Mouse (Mus musculus) limb, embryonic 11.5 days (tissue): Measurements from ENCODE around the gene Slc2a9. TPM values are rescaled to one million over a fixed set of nuclear protein-coding genes. Genes with fewer than 3 reads are reported as not detected.

Experiments
- ATAC-seq: fragments of 200-750 bp; cut with Nextera tagmentation; 2 replicates; pipeline ENCODE4 v1.8.0; 2017; ENCODE audit warnings: low read depth; ENCODE audit not compliant: insufficient number of reproducible peaks, low FRiP score, low TSS enrichment
- DNase-seq: peaks from one replicate; pipeline ENCODE4 v3.0.0-alpha.2; 2015; ENCODE audit warnings: low spot score
- H3K27ac ChIP-seq: fragments of 300-500 bp; sonication (generic); replicated peaks from 2 replicates; pipeline ENCODE4 v1.5.1; 2014; ENCODE audit warnings: low read depth, mild to moderate bottlenecking, low read length
- H3K27me3 ChIP-seq: fragments of 300-500 bp; sonication (generic); 2 replicates; pipeline ENCODE4 v1.6.1; 2014; ENCODE audit warnings: mild to moderate bottlenecking, low read length, mixed read lengths; ENCODE audit not compliant: control insufficient read depth, insufficient read depth
- H3K36me3 ChIP-seq: fragments of 300-500 bp; sonication (generic); 2 replicates; pipeline ENCODE4 v1.6.1; 2014; ENCODE audit warnings: mild to moderate bottlenecking, low read length, moderate library complexity, mixed read lengths; ENCODE audit not compliant: control insufficient read depth, insufficient read depth
- H3K4me1 ChIP-seq: fragments of 300-500 bp; sonication (generic); 2 replicates; pipeline ENCODE4 v1.6.1; 2014; ENCODE audit warnings: low read length, mixed read lengths; ENCODE audit not compliant: control insufficient read depth, insufficient read depth
- H3K4me2 ChIP-seq: fragments of 300-500 bp; sonication (generic); 2 replicates; pipeline ENCODE4 v1.6.1; 2014; ENCODE audit warnings: low read depth, mild to moderate bottlenecking, moderate library complexity; ENCODE audit not compliant: severe bottlenecking
- H3K4me3 ChIP-seq: fragments of 300-500 bp; sonication (generic); 2 replicates; pipeline ENCODE4 v1.5.1; 2014; ENCODE audit warnings: low read depth, low read length
- H3K9ac ChIP-seq: fragments of 300-500 bp; sonication (generic); 2 replicates; pipeline ENCODE4 v1.6.1; 2014; ENCODE audit warnings: mild to moderate bottlenecking, low read length
- H3K9me3 ChIP-seq: fragments of 300-500 bp; sonication (generic); 2 replicates; pipeline ENCODE4 v1.6.1; 2016; ENCODE audit warnings: low read length; ENCODE audit not compliant: control insufficient read depth
- WGBS: fragments of 180-500 bp; shearing (Covaris S2); extraction: QIAGEN DNeasy Blood & Tissue Kit; methylation state at CpG from one replicate; pipeline ENCODE4 v1.1.7; 2014; 5-methylcytosine and 5-hydroxymethylcytosine counted together
- polyA plus RNA-seq: library from polyadenylated mRNA; unstranded; fragments of >200 nt; fragmentation: Nextera tagmentation; extraction: Ambion mirVana; gene quantifications from 2 replicates; pipeline ENCODE4 v1.2.1, GENCODE M21; 2014

The Slc2a9 gene
- polyA plus RNA-seq, 1 experiment from 2014 or later, result 0.32 TPM

- WGBS, result 9% methylated on average over 18 of the region's 18 CpGs
- H3K9me3 ChIP-seq, result no peaks in the 10 kb centered on the region
- no peak overlapping the region for H3K27ac ChIP-seq
- no peak overlapping the region for H3K9ac ChIP-seq
- peaks cover 9% of the 10 kb centered on the region; the same call in 1 of the 2 replicates for H3K4me1 ChIP-seq
- H3K27me3 ChIP-seq, result no peaks in the 10 kb centered on the region
- peak overlapping the region; percentile 9; the same call in 1 of the 2 replicates for H3K4me3 ChIP-seq
- H3K4me2 ChIP-seq, result peak overlapping the region; percentile 51
- peak; percentile 60; the same call in 1 of the 2 replicates for ATAC-seq
- no peaks in the 10 kb centered on the region for H3K36me3 ChIP-seq
- peak; percentile 36 for DNase-seq
Observed at GRCm38 (mm10) chr5:38366650-38367470, 136.1 kb downstream of the Slc2a9 start.

DNA sequence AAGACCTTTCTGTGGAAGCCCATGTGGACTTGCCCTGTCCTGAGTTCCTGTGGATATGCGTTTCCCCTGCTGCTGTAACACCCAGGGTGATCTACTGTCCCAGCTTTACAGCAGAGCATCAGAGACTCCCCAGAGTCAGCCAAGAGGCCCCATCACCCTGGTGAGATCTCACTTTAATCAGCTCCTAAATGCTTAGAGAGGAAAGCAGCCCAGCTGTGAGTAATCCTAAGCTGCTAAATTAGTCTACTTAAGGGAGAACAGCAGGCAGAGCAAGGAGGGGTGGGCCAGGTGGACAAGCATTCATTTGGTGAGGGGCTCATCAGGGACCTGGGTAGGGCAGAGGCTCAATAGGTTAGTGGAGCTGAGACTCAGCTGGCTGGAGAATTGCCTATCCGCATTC, 137.4 kb downstream of the Slc2a9 start:
- H3K9ac ChIP-seq, result no peak overlapping the region
- no peaks in the 10 kb centered on the region for H3K9me3 ChIP-seq
- no peak overlapping the region for H3K27ac ChIP-seq
- H3K4me2 ChIP-seq, result no peak overlapping the region
- H3K4me3 ChIP-seq, result no peak overlapping the region
- 30% methylated on average over 2 of the region's 2 CpGs for WGBS
- H3K27me3 ChIP-seq, result no peaks in the 10 kb centered on the region
- DNase-seq (no peak), ATAC-seq (no peak)
- H3K36me3 ChIP-seq, result no peaks in the 10 kb centered on the region
- peaks cover 14% of the 10 kb centered on the region for H3K4me1 ChIP-seq

DNA sequence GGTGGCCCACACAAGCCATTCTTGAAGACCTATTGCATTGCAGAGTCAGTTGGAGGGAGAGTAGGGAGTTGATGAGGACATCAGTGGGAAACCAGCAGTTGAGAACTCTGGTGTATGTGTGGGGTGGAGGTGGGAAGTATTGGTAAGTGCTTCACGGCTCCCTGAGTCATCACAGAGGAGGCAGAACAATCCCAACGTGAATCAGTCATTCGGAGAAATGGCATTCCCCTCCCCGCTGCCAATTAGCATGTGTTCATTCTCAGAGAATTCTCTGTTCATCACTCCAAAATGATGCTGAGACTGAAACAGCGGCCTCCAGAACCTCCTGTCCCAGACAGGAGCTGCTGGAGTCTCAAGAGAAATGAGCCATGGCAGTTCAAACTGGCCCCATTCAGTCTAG, 138.5 kb downstream of the Slc2a9 start:
- Histone ChIP-seq H3K9me3 (no peaks in the 10 kb centered on the region), H3K27ac (no peak overlapping the region), H3K36me3 (no peaks in the 10 kb centered on the region), H3K4me2 (no peak overlapping the region), H3K27me3 (no peaks in the 10 kb centered on the region), H3K9ac (no peak overlapping the region), H3K4me3 (no peak overlapping the region), H3K4me1 (peaks cover 14% of the 10 kb centered on the region)
- DNase-seq (no peak), ATAC-seq (no peak)
- WGBS, result 81% methylated on average over 5 of the region's 5 CpGs

- ATAC-seq (no peak), DNase-seq (no peak)
- Histone ChIP-seq H3K36me3 (no peaks in the 10 kb centered on the region), H3K9ac (no peak overlapping the region), H3K9me3 (no peaks in the 10 kb centered on the region), H3K4me2 (no peak overlapping the region), H3K4me1 (peaks cover 5% of the 10 kb centered on the region; the same call in 1 of the 2 replicates), H3K27me3 (no peaks in the 10 kb centered on the region), H3K27ac (no peak overlapping the region), H3K4me3 (no peak overlapping the region)
- 80% methylated on average over 2 of the region's 2 CpGs for WGBS
Observed at GRCm38 (mm10) chr5:38359716-38360115, 143.2 kb downstream of the Slc2a9 start.

- Histone ChIP-seq H3K36me3 (no peaks in the 10 kb centered on the region), H3K4me3 (no peak overlapping the region), H3K9me3 (no peaks in the 10 kb centered on the region), H3K27ac (no peak overlapping the region), H3K4me1 (peaks cover 5% of the 10 kb centered on the region; the same call in 1 of the 2 replicates), H3K27me3 (no peaks in the 10 kb centered on the region), H3K4me2 (no peak overlapping the region), H3K9ac (no peak overlapping the region)
- ATAC-seq (no peak), DNase-seq (no peak)
- 84% methylated on average over 3 of the region's 3 CpGs for WGBS
Observed at GRCm38 (mm10) chr5:38356927-38357326, 146.0 kb downstream of the Slc2a9 start.

DNA sequence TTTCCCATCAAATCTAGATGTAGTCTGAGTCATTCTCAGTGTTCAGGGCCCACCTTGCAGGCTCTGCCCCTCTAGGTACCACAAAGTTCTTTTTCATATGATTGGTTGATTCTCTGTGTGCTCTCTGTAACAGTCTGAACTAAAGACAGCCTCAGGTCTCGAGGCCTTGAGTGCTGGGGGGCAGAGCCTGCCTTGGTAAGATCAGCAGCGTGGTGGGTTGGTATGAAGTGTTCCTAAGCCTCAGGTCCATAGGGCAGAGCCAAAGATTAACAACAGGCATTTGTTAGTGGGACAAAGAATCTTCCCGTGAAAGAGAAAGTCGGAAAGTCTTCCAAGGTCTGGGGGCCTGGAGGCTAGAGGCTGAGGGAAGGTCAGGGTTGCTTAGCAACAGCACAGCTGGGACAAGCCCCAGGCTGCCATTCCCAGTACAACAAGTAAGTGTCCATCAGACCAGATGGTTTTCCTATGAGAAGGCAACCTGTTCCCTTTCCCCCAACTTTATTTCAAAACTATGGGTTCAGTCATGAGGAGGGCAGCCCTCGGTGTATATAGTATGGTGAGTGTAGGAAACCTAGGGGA, 152.5 kb downstream of the Slc2a9 start:
- Histone ChIP-seq H3K9me3 (no peaks in the 10 kb centered on the region), H3K36me3 (no peaks in the 10 kb centered on the region), H3K4me2 (no peak overlapping the region), H3K4me1 (no peaks in the 10 kb centered on the region), H3K9ac (no peak overlapping the region), H3K27ac (no peak overlapping the region), H3K4me3 (no peak overlapping the region), H3K27me3 (no peaks in the 10 kb centered on the region)
- no peak for ATAC-seq
- DNase-seq, result no peak
- 54% methylated on average over 5 of the region's 5 CpGs for WGBS

GRCm38 (mm10) chr5:38346646-38347432, 156.1 kb downstream of the Slc2a9 start:
- WGBS, result 33% methylated on average over 10 of the region's 10 CpGs
- Histone ChIP-seq H3K4me1 (no peaks in the 10 kb centered on the region), H3K4me3 (no peak overlapping the region), H3K36me3 (no peaks in the 10 kb centered on the region), H3K9me3 (no peaks in the 10 kb centered on the region), H3K4me2 (no peak overlapping the region), H3K9ac (no peak overlapping the region), H3K27ac (no peak overlapping the region), H3K27me3 (no peaks in the 10 kb centered on the region)
- DNase-seq (peak; percentile 66), ATAC-seq (no peak)

DNA sequence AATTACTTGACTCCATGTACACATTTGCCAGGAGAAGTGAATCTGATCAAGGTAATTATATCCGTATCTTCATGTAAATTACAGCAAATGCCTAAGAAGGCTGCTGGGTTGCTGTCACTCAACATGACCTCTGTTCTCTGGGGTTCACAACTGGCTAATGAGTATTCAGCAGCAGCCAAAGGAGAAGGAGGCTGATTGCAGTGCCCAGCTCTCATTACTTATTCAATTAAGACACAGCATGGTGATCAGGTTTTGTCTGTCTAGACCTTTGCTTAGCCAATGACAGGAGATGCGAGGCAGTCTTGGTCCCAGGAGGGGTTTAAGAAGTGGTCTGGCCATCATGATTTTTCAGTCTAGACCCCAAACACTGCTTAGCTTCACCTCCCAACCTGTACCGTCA, 159.8 kb downstream of the Slc2a9 start:
- no peaks in the 10 kb centered on the region for H3K27me3 ChIP-seq
- H3K4me2 ChIP-seq, result no peak overlapping the region
- WGBS, result 76% methylated on average over 3 of the region's 3 CpGs
- H3K4me1 ChIP-seq, result no peaks in the 10 kb centered on the region
- H3K27ac ChIP-seq, result no peak overlapping the region
- H3K9me3 ChIP-seq, result no peaks in the 10 kb centered on the region
- H3K4me3 ChIP-seq, result no peak overlapping the region
- no peak for DNase-seq
- no peak overlapping the region for H3K9ac ChIP-seq
- ATAC-seq, result no peak
- no peaks in the 10 kb centered on the region for H3K36me3 ChIP-seq
